Mouse (Mus musculus) embryonic fibroblast, embryonic 13.5 days (primary cell): ENCODE measurements at regions not wholly inside any gene's neighbourhood (a gene's known extent, or its start where the extent isn't known, plus 50 kb on each side); places are given as distances from the start of the nearest gene placed in this dataset.

ENCODE experiments used
- H3K27ac ChIP-seq: 2 replicates; pipeline ENCODE4 v1.5.1; 2012; ENCODE audit warnings: low read length, control low read depth, inconsistent platforms; ENCODE audit not compliant: insufficient read depth
- H3K4me1 ChIP-seq: 2 replicates; pipeline ENCODE4 v1.6.1; 2011; ENCODE audit warnings: low read length; ENCODE audit not compliant: control insufficient read depth, insufficient read depth
- H3K4me3 ChIP-seq: 2 replicates; pipeline ENCODE4 v1.5.1; 2011; ENCODE audit warnings: mild to moderate bottlenecking, control low read depth, low read length; ENCODE audit not compliant: insufficient read depth
- CTCF ChIP-seq: IDR thresholded peaks from 2 replicates; pipeline ENCODE4 v1.5.1; 2011; ENCODE audit warnings: mild to moderate bottlenecking, control low read depth, low read length, moderate library complexity, borderline replicate concordance; ENCODE audit not compliant: insufficient read depth
- POLR2A ChIP-seq: IDR thresholded peaks from 2 replicates; pipeline ENCODE4 v1.6.1; 2011; ENCODE audit warnings: low read depth, mild to moderate bottlenecking, control low read depth, low read length, moderate library complexity

- H3K27ac ChIP-seq: no peak overlapping the region; the same call in 1 of the 2 replicates
- TF ChIP-seq POLR2A (no peak), CTCF (no peak)
- H3K4me3 ChIP-seq: no peak overlapping the region
These were observed 688.7 kb upstream of the Ptbp2 start for GRCm38 (mm10) chr3:120472687-120473644.

DNA sequence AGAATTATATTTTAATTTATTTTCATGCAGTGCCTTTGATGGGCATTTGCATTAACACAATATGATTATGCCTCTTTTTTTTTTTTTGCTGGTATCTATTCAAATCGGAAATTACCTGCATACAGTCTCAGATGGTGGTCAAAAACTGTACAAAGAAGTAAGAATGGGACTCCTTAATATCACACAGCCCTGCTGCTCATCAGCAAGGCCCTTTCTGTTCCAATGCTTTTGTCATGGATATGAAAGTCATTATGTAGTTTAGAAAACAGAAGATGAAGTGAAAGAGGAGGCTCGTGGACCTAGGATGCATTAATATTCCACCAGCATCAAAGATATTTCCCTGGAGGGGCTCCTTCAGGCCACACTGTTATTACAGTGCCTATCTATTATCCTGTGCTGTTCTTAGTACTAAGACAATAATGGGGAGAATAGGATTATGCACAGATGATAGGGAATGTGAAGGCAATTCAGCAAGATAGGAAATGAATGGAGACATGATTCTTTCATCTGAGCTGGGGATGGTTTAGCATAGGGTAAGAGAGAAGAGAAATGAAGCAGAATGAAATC, 687.7 kb upstream of the Ptbp2 start:
- Histone ChIP-seq H3K4me1 (no peaks in the 10 kb centered on the region), H3K4me3 (no peak overlapping the region), H3K27ac (no peak overlapping the region)
- no peak for TF ChIP-seq POLR2A
- TF ChIP-seq CTCF: no peak

More at GRCm38 (mm10) chr3:120472687-120473644, 688.7 kb upstream of the Ptbp2 start:
- no peaks in the 10 kb centered on the region for H3K4me1 ChIP-seq

DNA sequence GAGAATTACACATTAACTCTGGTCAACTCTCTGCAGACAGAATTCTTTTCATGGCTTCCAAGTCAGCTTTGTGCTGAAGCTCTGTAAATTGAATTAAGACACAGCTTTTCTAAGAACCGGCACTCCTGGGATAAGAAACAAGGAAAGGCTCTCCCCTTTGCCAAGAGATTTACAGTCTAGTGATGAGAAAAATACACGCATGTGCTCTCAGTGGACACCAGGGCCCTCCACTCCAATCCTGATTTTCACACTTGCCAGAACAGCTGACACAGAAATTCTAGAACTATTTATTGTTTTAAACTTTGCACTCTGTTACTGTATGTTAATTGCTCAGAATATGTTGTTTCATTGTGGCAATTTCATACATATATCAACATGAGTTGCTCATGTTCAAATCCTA, 684.6 kb upstream of the Ptbp2 start:
- H3K27ac ChIP-seq: no peak overlapping the region
- TF ChIP-seq CTCF (no peak), POLR2A (no peak)
- H3K4me3 ChIP-seq: no peak overlapping the region
- no peaks in the 10 kb centered on the region for H3K4me1 ChIP-seq

DNA sequence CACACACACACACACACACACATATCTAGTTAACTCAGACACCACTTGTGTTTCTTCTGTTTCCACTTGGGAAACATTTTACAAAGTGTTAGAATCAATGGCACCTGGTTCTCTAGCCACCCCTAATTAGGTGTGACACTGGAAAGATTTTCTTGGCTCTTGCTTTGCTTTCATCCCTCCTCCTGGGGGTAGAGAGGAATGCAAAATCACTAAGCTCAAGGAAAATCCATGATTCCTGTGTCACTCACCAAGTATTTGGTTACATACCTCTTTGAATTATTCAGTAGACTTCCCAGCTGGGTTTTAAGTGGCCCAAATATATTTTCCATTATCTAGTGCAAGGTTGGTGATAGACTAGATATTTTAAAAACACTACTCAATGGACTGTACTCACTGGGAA, 676.5 kb upstream of the Ptbp2 start:
- peak overlapping the region; percentile 34; the same call in 1 of the 2 replicates for H3K27ac ChIP-seq
- TF ChIP-seq CTCF (no peak), POLR2A (no peak)
- H3K4me3 ChIP-seq: no peak overlapping the region
- no peaks in the 10 kb centered on the region; the same call in 1 of the 2 replicates for H3K4me1 ChIP-seq

GRCm38 (mm10) chr3:120457912-120458311, 673.6 kb upstream of the Ptbp2 start:
- no peak for TF ChIP-seq POLR2A
- TF ChIP-seq CTCF: no peak
- Histone ChIP-seq H3K4me3 (no peak overlapping the region), H3K4me1 (no peaks in the 10 kb centered on the region; the same call in 1 of the 2 replicates), H3K27ac (no peak overlapping the region)

GRCm38 (mm10) chr3:120441127-120441526, 656.9 kb upstream of the Ptbp2 start:
- Histone ChIP-seq H3K4me1 (no peaks in the 10 kb centered on the region), H3K4me3 (no peak overlapping the region), H3K27ac (no peak overlapping the region)
- TF ChIP-seq POLR2A: no peak
- TF ChIP-seq CTCF: no peak

DNA sequence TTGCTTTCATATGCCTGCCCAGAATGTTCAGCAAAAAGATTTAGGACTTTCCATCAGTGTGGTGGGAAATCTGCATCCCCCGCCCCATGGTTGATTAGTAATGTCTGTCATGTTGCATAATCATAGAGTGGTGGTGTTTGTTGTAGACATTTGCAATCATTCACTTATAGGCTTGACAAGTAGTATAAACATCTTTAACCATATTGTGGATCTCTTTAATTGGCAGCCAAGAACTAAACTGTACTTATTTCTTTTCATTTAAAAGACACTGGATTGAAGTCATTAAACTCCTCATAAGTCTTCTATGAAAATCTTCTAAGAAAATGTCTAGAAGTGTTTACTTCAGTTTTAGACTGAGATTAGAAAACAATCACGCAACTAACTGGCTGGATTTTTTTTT, 646.0 kb upstream of the Ptbp2 start:
- no peaks in the 10 kb centered on the region for H3K4me1 ChIP-seq
- H3K27ac ChIP-seq: no peak overlapping the region
- no peak for TF ChIP-seq CTCF
- TF ChIP-seq POLR2A: no peak
- no peak overlapping the region for H3K4me3 ChIP-seq

DNA sequence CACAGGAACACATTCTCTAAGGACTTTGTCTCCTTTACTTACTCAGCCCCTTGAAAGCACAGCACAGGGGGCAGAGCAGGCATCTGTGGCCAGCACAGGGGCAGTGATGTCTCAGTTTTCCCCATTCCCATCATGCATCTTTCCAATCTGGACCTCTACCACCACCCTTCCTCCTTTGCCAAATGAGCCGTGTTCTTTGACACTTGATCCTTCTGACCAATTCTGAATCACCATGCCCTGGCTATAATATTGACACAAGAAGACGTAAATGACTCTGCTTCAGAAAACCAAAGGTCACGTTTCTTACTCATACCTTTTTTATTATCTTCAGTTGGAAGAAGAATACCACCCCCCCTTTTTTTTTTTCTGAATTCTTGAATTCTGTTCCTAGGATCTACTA, 632.4 kb upstream of the Ptbp2 start:
- TF ChIP-seq CTCF (no peak), POLR2A (no peak)

GRCm38 (mm10) chr3:120375688-120376289, 591.5 kb upstream of the Ptbp2 start:
- TF ChIP-seq POLR2A (no peak), CTCF (no peak)
- H3K27ac ChIP-seq: no peak overlapping the region
- no peak overlapping the region for H3K4me3 ChIP-seq
- H3K4me1 ChIP-seq: no peaks in the 10 kb centered on the region

More for the DNA sequence above, 632.4 kb upstream of the Ptbp2 start:
- Histone ChIP-seq H3K4me1 (no peaks in the 10 kb centered on the region), H3K27ac (no peak overlapping the region), H3K4me3 (no peak overlapping the region)

DNA sequence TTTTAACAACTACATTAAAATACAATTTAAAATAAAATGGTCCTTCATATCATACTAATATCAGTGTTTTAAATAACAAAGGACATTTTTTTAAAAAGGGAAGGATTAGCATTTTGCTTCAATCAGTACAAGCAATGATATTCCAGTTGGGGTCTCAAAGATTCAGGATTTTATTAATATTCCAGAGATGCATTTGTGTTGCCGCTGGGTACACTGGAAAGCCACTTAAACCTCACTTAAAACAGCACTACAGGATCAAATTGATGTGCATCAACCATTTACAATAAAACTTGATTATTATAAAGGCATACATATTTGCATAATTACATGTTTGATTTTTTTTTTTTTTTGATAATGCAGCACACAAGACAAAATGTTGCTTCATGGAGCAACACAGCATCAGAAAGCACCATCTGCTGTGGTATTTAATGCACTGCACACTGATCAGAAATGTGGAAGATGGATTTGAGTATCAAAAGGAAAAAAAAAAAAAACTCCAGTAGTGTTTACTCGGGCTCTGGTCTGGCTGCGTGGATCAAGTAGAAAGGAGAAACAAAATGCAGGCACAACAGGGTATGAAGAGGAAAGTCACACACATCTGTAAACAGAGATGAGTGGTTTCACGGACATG, 558.6 kb upstream of the Ptbp2 start:
- no peak for TF ChIP-seq CTCF
- no peak for TF ChIP-seq POLR2A
- Histone ChIP-seq H3K27ac (no peak overlapping the region), H3K4me1 (no peaks in the 10 kb centered on the region), H3K4me3 (no peak overlapping the region)
